Mouse (Mus musculus): ENCODE measurements at regions not wholly inside any gene's neighbourhood (a gene's known extent, or its start where the extent isn't known, plus 50 kb on each side); places are given as distances from the start of the nearest gene placed in this dataset.

- Histone ChIP-seq H3K4me1 (ENCODE audit: control insufficient read depth, insufficient read depth, low read length) (no peaks in the 10 kb centered on the region), H3K36me3 (ENCODE audit: control insufficient read depth, insufficient read depth, low read length) (no peaks in the 10 kb centered on the region), H3K4me3 (no peak overlapping the region), H3K27me3 (ENCODE audit: control insufficient read depth, insufficient read depth, low read length) (no peaks in the 10 kb centered on the region), H3K79me2 (replicated peaks; ENCODE audit: control insufficient read depth, insufficient read depth, low read length) (no peaks in the 10 kb centered on the region), H3K9ac (ENCODE audit: low read depth, low read length) (no peak overlapping the region), H3K27ac (no peak overlapping the region)
- TF ChIP-seq CTCF (IDR thresholded peaks at IDR 0.05) (no peak), EP300 (IDR thresholded peaks at IDR 0.05; ENCODE audit: insufficient read depth, low read depth, low read length) (no peak), POLR2A (IDR thresholded peaks at IDR 0.05; ENCODE audit: insufficient read depth, low read depth, low read length) (no peak)
- intact Hi-C loops (cut with DNase I), result no loop called here
- no peak for DNase-seq
- 73% methylated on average over 4 of the region's 4 CpGs for WGBS
Measured at GRCm38 (mm10) chr6:100069151-100069550, 218.1 kb downstream of the Rybp start.

GRCm38 (mm10) chr6:100067273-100067672, 220.0 kb downstream of the Rybp start:
- WGBS, result 68% methylated on average over 4 of the region's 4 CpGs
- Histone ChIP-seq H3K9ac (ENCODE audit: low read depth, low read length) (no peak overlapping the region), H3K4me1 (ENCODE audit: control insufficient read depth, insufficient read depth, low read length) (no peaks in the 10 kb centered on the region), H3K27ac (no peak overlapping the region), H3K4me3 (no peak overlapping the region), H3K79me2 (replicated peaks; ENCODE audit: control insufficient read depth, insufficient read depth, low read length) (no peaks in the 10 kb centered on the region), H3K27me3 (ENCODE audit: control insufficient read depth, insufficient read depth, low read length) (no peaks in the 10 kb centered on the region), H3K36me3 (ENCODE audit: control insufficient read depth, insufficient read depth, low read length) (no peaks in the 10 kb centered on the region)
- TF ChIP-seq EP300 (IDR thresholded peaks at IDR 0.05; ENCODE audit: insufficient read depth, low read depth, low read length) (no peak), CTCF (IDR thresholded peaks at IDR 0.05) (no peak), POLR2A (IDR thresholded peaks at IDR 0.05; ENCODE audit: insufficient read depth, low read depth, low read length) (no peak)
- intact Hi-C loops (cut with DNase I), result no loop called here
- DNase-seq, result no peak

- Histone ChIP-seq H3K9ac (ENCODE audit: low read depth, low read length) (no peak overlapping the region), H3K4me3 (no peak overlapping the region), H3K36me3 (ENCODE audit: control insufficient read depth, insufficient read depth, low read length) (no peaks in the 10 kb centered on the region), H3K27me3 (ENCODE audit: control insufficient read depth, insufficient read depth, low read length) (no peaks in the 10 kb centered on the region), H3K79me2 (replicated peaks; ENCODE audit: control insufficient read depth, insufficient read depth, low read length) (no peaks in the 10 kb centered on the region), H3K27ac (no peak overlapping the region), H3K4me1 (ENCODE audit: control insufficient read depth, insufficient read depth, low read length) (no peaks in the 10 kb centered on the region)
- intact Hi-C loops (cut with DNase I), result no loop called here
- 78% methylated on average over 3 of the region's 3 CpGs for WGBS
- DNase-seq, result no peak
- TF ChIP-seq EP300 (IDR thresholded peaks at IDR 0.05; ENCODE audit: insufficient read depth, low read depth, low read length), result no peak
- no peak for TF ChIP-seq POLR2A (IDR thresholded peaks at IDR 0.05; ENCODE audit: insufficient read depth, low read depth, low read length)
- no peak for TF ChIP-seq CTCF (IDR thresholded peaks at IDR 0.05)
Measured at GRCm38 (mm10) chr6:100065586-100065985, 221.7 kb downstream of the Rybp start.

GRCm38 (mm10) chr6:100062961-100063360, 224.3 kb downstream of the Rybp start:
- WGBS, result 86% methylated on average over 8 of the region's 8 CpGs
- DNase-seq, result no peak
- Histone ChIP-seq H3K79me2 (replicated peaks; ENCODE audit: control insufficient read depth, insufficient read depth, low read length) (no peaks in the 10 kb centered on the region), H3K9ac (ENCODE audit: low read depth, low read length) (no peak overlapping the region), H3K4me3 (no peak overlapping the region), H3K27me3 (ENCODE audit: control insufficient read depth, insufficient read depth, low read length) (no peaks in the 10 kb centered on the region), H3K4me1 (ENCODE audit: control insufficient read depth, insufficient read depth, low read length) (peaks cover 3% of the 10 kb centered on the region; the same call in 1 of the 2 replicates), H3K36me3 (ENCODE audit: control insufficient read depth, insufficient read depth, low read length) (no peaks in the 10 kb centered on the region), H3K27ac (no peak overlapping the region)
- intact Hi-C loops (cut with DNase I), result loop anchor here (5.0 kb wide), 1 partner anchor 59 kb away; no protein-coding TSS in a partner anchor
- no peak for TF ChIP-seq POLR2A (IDR thresholded peaks at IDR 0.05; ENCODE audit: insufficient read depth, low read depth, low read length)

GRCm38 (mm10) chr6:100059803-100060202, 227.5 kb downstream of the Rybp start:
- TF ChIP-seq EP300 (IDR thresholded peaks at IDR 0.05; ENCODE audit: insufficient read depth, low read depth, low read length), result peak; percentile 62
- TF ChIP-seq POLR2A (IDR thresholded peaks at IDR 0.05; ENCODE audit: insufficient read depth, low read depth, low read length), result no peak
- no peak for TF ChIP-seq CTCF (IDR thresholded peaks at IDR 0.05)
- Histone ChIP-seq H3K9ac (ENCODE audit: low read depth, low read length) (no peak overlapping the region), H3K4me1 (ENCODE audit: control insufficient read depth, insufficient read depth, low read length) (peaks cover 3% of the 10 kb centered on the region; the same call in 1 of the 2 replicates), H3K27ac (no peak overlapping the region), H3K79me2 (replicated peaks; ENCODE audit: control insufficient read depth, insufficient read depth, low read length) (no peaks in the 10 kb centered on the region), H3K36me3 (ENCODE audit: control insufficient read depth, insufficient read depth, low read length) (no peaks in the 10 kb centered on the region), H3K4me3 (no peak overlapping the region), H3K27me3 (ENCODE audit: control insufficient read depth, insufficient read depth, low read length) (no peaks in the 10 kb centered on the region)
- WGBS, result 30% methylated on average over 8 of the region's 8 CpGs
- intact Hi-C loops (cut with DNase I), result loop anchor here (5.0 to 10.0 kb wide), 2 partner anchors 62 to 155 kb away; no protein-coding TSS in a partner anchor
- peak; percentile 81 to 89 for DNase-seq

- H3K79me2 ChIP-seq (replicated peaks; ENCODE audit: control insufficient read depth, insufficient read depth, low read length), result no peaks in the 10 kb centered on the region
- TF ChIP-seq CTCF (IDR thresholded peaks at IDR 0.05), result no peak
- TF ChIP-seq POLR2A (IDR thresholded peaks at IDR 0.05; ENCODE audit: insufficient read depth, low read depth, low read length), result no peak
- no peak for TF ChIP-seq EP300 (IDR thresholded peaks at IDR 0.05; ENCODE audit: insufficient read depth, low read depth, low read length)
- H3K4me3 ChIP-seq, result no peak overlapping the region
- H3K36me3 ChIP-seq (ENCODE audit: control insufficient read depth, insufficient read depth, low read length), result no peaks in the 10 kb centered on the region
- peaks cover 3% of the 10 kb centered on the region; the same call in 1 of the 2 replicates for H3K4me1 ChIP-seq (ENCODE audit: control insufficient read depth, insufficient read depth, low read length)
- intact Hi-C loops (cut with DNase I), result loop anchor here (10.0 kb wide), 1 partner anchor 151 kb away; no protein-coding TSS in a partner anchor
- H3K27me3 ChIP-seq (ENCODE audit: control insufficient read depth, insufficient read depth, low read length), result no peaks in the 10 kb centered on the region
- WGBS, result 88% methylated on average over 5 of the region's 5 CpGs
- no peak overlapping the region for H3K27ac ChIP-seq
- H3K9ac ChIP-seq (ENCODE audit: low read depth, low read length), result no peak overlapping the region
- DNase-seq, result no peak
Measured at GRCm38 (mm10) chr6:100055980-100056379, 231.3 kb downstream of the Rybp start.
